Mouse (Mus musculus) myocyte (in vitro differentiated cells): ENCODE results near the gene Gm19684.
"Not testable (repeated sequence)": the region's sequence is repeated elsewhere in the genome, so short reads cannot be mapped to it uniquely, and the experiment has no call there.

Experiments
- POLR2A ChIP-seq: IDR thresholded peaks from one replicate; pipeline ENCODE4 v1.6.1; 2011; ENCODE audit warnings: low read depth, mild to moderate bottlenecking, control low read depth, moderate library complexity; ENCODE audit not compliant: insufficient read length
- POLR2AphosphoS2 ChIP-seq: IDR thresholded peaks from one replicate; pipeline ENCODE4 v1.6.1; 2011; ENCODE audit warnings: low read depth, control low read depth; ENCODE audit not compliant: insufficient read length
- USF1 ChIP-seq: IDR thresholded peaks from one replicate; pipeline ENCODE4 v1.6.1; 2011; ENCODE audit warnings: low read depth, mild to moderate bottlenecking, control low read depth, moderate library complexity

- TF ChIP-seq POLR2A, POLR2AphosphoS2, USF1: not testable (repeated sequence)
These were observed 7.7 kb downstream of the Gm19684 start, which contains the start of gene Gm7030 for GRCm38 (mm10) chr17:36128968-36129817.
